Mouse (Mus musculus) embryonic facial prominence, embryonic 11.5 days (tissue): ENCODE results near the gene Cntn4. TPM values are rescaled to one million over a fixed set of nuclear protein-coding genes. Genes with fewer than 3 reads are reported as not detected.
"Not testable (repeated sequence)": the region's sequence is repeated elsewhere in the genome, so short reads cannot be mapped to it uniquely, and the experiment has no call there.

Experiments
- ATAC-seq: fragments of 200-750 bp; cut with Nextera tagmentation; replicated peaks from 2 replicates; pipeline ENCODE4 v1.8.0; 2017; ENCODE audit warnings: low read depth; ENCODE audit not compliant: insufficient number of reproducible peaks, low FRiP score, low TSS enrichment
- DNase-seq: peaks from one replicate; pipeline ENCODE4 v3.0.0-alpha.2; 2015; ENCODE audit warnings: low spot score
- H3K27ac ChIP-seq: fragments of 300-500 bp; sonication (generic); replicated peaks from 2 replicates; pipeline ENCODE4 v1.5.1; 2014; ENCODE audit warnings: mild to moderate bottlenecking, low read depth, low read length, control low read depth
- H3K27me3 ChIP-seq: fragments of 300-500 bp; sonication (generic); 2 replicates; pipeline ENCODE4 v1.6.1; 2014; ENCODE audit warnings: mild to moderate bottlenecking, low read length, moderate library complexity, mixed read lengths; ENCODE audit not compliant: control insufficient read depth, insufficient read depth
- H3K36me3 ChIP-seq: fragments of 300-500 bp; sonication (generic); replicated peaks from 2 replicates; pipeline ENCODE4 v1.6.1; 2014; ENCODE audit warnings: low read depth, mild to moderate bottlenecking, low read length, moderate library complexity, mixed read lengths; ENCODE audit not compliant: control insufficient read depth, insufficient read depth
- H3K4me1 ChIP-seq: fragments of 300-500 bp; sonication (generic); 2 replicates; pipeline ENCODE4 v1.6.1; 2014; ENCODE audit warnings: low read length, mixed read lengths; ENCODE audit not compliant: control insufficient read depth, insufficient read depth
- H3K4me2 ChIP-seq: fragments of 300-500 bp; sonication (generic); 2 replicates; pipeline ENCODE4 v1.6.1; 2014; ENCODE audit warnings: low read depth, mild to moderate bottlenecking, control low read depth, low read length, moderate library complexity
- H3K4me3 ChIP-seq: fragments of 300-500 bp; sonication (generic); 2 replicates; pipeline ENCODE4 v1.5.1; 2014; ENCODE audit warnings: low read depth, low read length, control low read depth
- H3K9ac ChIP-seq: fragments of 300-500 bp; sonication (generic); replicated peaks from 2 replicates; pipeline ENCODE4 v1.6.1; 2014; ENCODE audit warnings: mild to moderate bottlenecking, control low read depth, low read length
- H3K9me3 ChIP-seq: fragments of 300-500 bp; sonication (generic); replicated peaks from 2 replicates; pipeline ENCODE4 v1.6.1; 2016; ENCODE audit warnings: mild to moderate bottlenecking, low read length, inconsistent platforms, mixed read lengths; ENCODE audit not compliant: control insufficient read depth
- WGBS: fragments of 180-500 bp; shearing (Covaris S2); extraction: QIAGEN DNeasy Blood & Tissue Kit; methylation state at CpG from one replicate; pipeline ENCODE4 v1.1.7; 2014; 5-methylcytosine and 5-hydroxymethylcytosine counted together
- polyA plus RNA-seq: library from polyadenylated mRNA; unstranded; fragments of >200 nt; fragmentation: Nextera tagmentation; extraction: Ambion mirVana; gene quantifications from 2 replicates; pipeline ENCODE4 v1.2.1, GENCODE M21; 2014

Cntn4 gene
- polyA plus RNA-seq, 1 experiment from 2014 or later, result 2.0 TPM

DNA sequence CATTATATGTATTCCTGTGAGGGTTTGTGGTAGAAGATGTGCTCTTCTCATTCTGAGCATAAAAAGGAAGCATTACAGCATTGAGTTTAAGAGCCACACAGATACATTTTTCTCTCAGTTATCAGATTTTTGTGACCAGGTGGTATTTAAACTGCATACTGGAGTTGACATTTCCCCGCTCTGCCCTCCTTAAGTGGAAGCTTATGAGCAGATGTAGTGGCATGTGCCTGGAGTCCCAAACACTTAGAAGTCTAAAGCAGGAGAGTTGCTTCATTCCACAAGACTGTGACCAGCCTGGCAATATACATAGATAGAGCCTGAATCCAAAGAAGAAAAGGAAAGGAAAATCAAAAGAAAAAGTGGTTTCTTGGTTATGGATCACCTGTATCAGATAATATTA is 655.5 kb downstream of the Cntn4 start:
- Histone ChIP-seq H3K4me1 (no peaks in the 10 kb centered on the region), H3K27me3 (no peaks in the 10 kb centered on the region), H3K9me3 (no peaks in the 10 kb centered on the region), H3K36me3 (no peaks in the 10 kb centered on the region), H3K9ac (no peak overlapping the region), H3K4me3 (no peak overlapping the region), H3K4me2 (no peak overlapping the region), H3K27ac (no peak overlapping the region)
- DNase-seq, result no peak
- ATAC-seq, result no peak
- 83% methylated on average over 1 of the region's 1 CpGs for WGBS

- H3K9ac ChIP-seq, result no peak overlapping the region
- H3K4me2 ChIP-seq, result no peak overlapping the region
- no peaks in the 10 kb centered on the region for H3K27me3 ChIP-seq
- H3K9me3 ChIP-seq, result no peaks in the 10 kb centered on the region
- H3K36me3 ChIP-seq, result no peaks in the 10 kb centered on the region
- no peaks in the 10 kb centered on the region for H3K4me1 ChIP-seq
- DNase-seq (no peak), ATAC-seq (no peak)
- WGBS, result 47% methylated on average over 1 of the region's 1 CpGs
- no peak overlapping the region for H3K4me3 ChIP-seq
- no peak overlapping the region for H3K27ac ChIP-seq
These were observed 657.6 kb downstream of the Cntn4 start for GRCm38 (mm10) chr6:106335066-106335465.

GRCm38 (mm10) chr6:106336805-106337204 is 659.3 kb downstream of the Cntn4 start:
- Histone ChIP-seq H3K9me3 (no peaks in the 10 kb centered on the region), H3K27ac (no peak overlapping the region), H3K4me1 (no peaks in the 10 kb centered on the region), H3K36me3 (no peaks in the 10 kb centered on the region), H3K27me3 (no peaks in the 10 kb centered on the region), H3K4me2 (no peak overlapping the region), H3K9ac (no peak overlapping the region), H3K4me3 (no peak overlapping the region)
- DNase-seq (no peak), ATAC-seq (no peak)
- WGBS, result 82% methylated on average over 3 of the region's 3 CpGs

DNA sequence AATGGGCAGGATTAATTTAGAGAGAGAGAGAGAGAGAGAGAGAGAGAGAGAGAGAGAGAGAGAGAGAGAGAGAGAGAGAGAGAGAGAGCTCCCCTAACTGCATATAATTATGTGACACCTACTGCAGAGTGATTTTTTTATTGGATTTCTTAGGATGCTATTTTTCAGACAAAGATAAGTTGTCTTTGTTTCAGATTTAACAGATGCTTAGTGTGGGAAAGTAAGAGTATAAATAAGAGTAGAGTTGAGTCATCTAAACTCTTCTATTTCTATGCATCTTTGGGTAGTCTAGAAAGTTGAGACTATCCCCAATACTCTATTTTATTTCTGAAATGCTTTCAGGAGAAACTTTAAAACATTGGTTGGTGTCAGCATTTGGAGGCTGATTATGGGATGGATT is 660.4 kb downstream of the Cntn4 start:
- Histone ChIP-seq H3K4me1 (no peaks in the 10 kb centered on the region), H3K27ac (no peak overlapping the region), H3K4me2 (no peak overlapping the region), H3K9me3 (no peaks in the 10 kb centered on the region), H3K4me3 (no peak overlapping the region), H3K9ac (no peak overlapping the region), H3K36me3 (no peaks in the 10 kb centered on the region), H3K27me3 (no peaks in the 10 kb centered on the region)
- DNase-seq (no peak), ATAC-seq (no peak)

DNA sequence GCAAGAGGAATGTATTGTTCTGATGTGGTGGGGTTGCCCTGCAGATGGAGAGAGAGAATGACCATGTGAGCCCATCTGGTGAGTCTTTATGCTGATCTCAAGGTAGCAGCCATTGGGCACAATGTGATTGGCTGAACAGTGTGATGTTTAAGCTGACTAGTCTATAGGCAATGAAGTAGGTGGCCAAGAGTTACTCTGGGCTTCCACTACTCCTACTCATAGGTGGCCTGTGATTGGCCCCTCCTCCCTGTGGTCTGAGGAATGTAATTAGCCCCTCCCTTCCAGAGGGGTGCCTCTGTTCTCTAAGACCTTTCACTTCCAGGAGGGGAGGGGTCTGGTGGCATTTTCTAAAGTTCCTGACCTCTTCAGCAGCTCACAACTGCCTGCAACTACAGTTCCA is 663.7 kb downstream of the Cntn4 start:
- H3K9me3 ChIP-seq, result no peaks in the 10 kb centered on the region
- no peak overlapping the region for H3K27ac ChIP-seq
- H3K4me1 ChIP-seq, result no peaks in the 10 kb centered on the region
- no peak overlapping the region for H3K4me2 ChIP-seq
- no peaks in the 10 kb centered on the region for H3K27me3 ChIP-seq
- no peak overlapping the region for H3K9ac ChIP-seq
- ATAC-seq, result no peak
- no peaks in the 10 kb centered on the region for H3K36me3 ChIP-seq
- DNase-seq, result no peak
- no peak overlapping the region for H3K4me3 ChIP-seq

GRCm38 (mm10) chr6:106350072-106350471 is 672.6 kb downstream of the Cntn4 start:
- H3K27me3 ChIP-seq, result no peaks in the 10 kb centered on the region
- no peaks in the 10 kb centered on the region for H3K36me3 ChIP-seq
- H3K27ac ChIP-seq, result no peak overlapping the region
- H3K4me1 ChIP-seq, result no peaks in the 10 kb centered on the region
- H3K9ac ChIP-seq, result no peak overlapping the region
- H3K9me3 ChIP-seq, result no peaks in the 10 kb centered on the region
- no peak for DNase-seq
- no peak overlapping the region for H3K4me2 ChIP-seq
- no peak; the same call in 1 of the 2 replicates for ATAC-seq
- 40% methylated on average over 3 of the region's 3 CpGs for whole genome bisulfite sequencing
- H3K4me3 ChIP-seq, result no peak overlapping the region

DNA sequence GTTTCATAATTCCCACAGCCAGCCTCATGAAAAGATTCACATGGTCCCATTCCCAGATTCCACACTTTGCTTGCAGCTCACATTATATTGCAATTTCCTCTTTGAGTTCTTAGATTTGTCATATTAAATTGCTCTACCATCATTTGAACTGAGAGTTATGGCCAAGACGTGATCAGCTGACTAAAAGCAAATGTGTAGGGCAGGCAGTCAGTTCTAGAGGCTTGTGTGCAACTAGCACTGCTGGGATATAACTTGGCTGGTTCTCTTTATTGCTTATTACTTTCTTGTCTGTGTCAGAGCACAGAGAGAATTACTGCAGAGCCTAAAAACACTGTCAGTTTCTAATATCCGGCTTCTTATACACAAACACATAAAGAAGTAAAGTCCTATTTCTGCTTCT is 673.9 kb downstream of the Cntn4 start:
- Histone ChIP-seq H3K9ac (no peak overlapping the region), H3K4me3 (no peak overlapping the region), H3K9me3 (no peaks in the 10 kb centered on the region), H3K4me1 (no peaks in the 10 kb centered on the region), H3K36me3 (no peaks in the 10 kb centered on the region), H3K4me2 (no peak overlapping the region), H3K27me3 (no peaks in the 10 kb centered on the region), H3K27ac (no peak overlapping the region)
- 86% methylated on average over 2 of the region's 2 CpGs for WGBS
- no peak for ATAC-seq
- no peak for DNase-seq

DNA sequence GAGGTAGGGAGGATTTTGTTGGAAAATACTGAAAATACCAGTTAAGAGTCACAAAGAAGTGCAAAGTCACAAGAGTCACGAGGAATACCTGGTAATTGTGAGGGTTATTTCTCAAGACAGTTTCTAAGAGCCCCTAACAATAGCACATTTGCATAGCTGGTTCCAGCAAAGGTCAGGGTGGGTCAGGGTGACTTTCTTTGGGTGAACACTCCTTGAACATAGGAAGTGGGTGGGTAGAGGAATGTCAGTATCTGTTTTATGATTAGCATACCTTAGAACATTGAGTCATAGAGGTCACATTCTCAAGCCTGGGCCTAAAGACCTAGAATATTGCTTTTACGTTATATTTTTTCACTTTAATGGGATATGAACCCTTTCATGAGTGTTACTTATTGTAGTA is 681.3 kb downstream of the Cntn4 start:
- not testable (repeated sequence) for H3K4me1 ChIP-seq, H3K36me3 ChIP-seq, H3K9me3 ChIP-seq, DNase-seq, H3K4me2 ChIP-seq, ATAC-seq, H3K27ac ChIP-seq, H3K4me3 ChIP-seq, H3K27me3 ChIP-seq, H3K9ac ChIP-seq
- WGBS, result 88% methylated on average over 2 of the region's 2 CpGs
